Mouse (Mus musculus) mammary gland, adult 2 months (tissue): ENCODE results near the gene Hist1h2ai. TPM values are rescaled to one million over a fixed set of nuclear protein-coding genes. Genes with fewer than 3 reads are reported as not detected.

Source experiments
- polyA plus RNA-seq: library from polyadenylated mRNA; depleted of rRNA; stranded (reverse); fragments of >200 nt; gene quantifications from 2 replicates; pipeline ENCODE4 v1.2.3, GENCODE M21; 2012; ENCODE audit warnings: low replicate concordance; rRNA removed

Hist1h2ai gene
- 2.7 and 18.5 TPM in 2 replicates for polyA plus RNA-seq

DNA sequence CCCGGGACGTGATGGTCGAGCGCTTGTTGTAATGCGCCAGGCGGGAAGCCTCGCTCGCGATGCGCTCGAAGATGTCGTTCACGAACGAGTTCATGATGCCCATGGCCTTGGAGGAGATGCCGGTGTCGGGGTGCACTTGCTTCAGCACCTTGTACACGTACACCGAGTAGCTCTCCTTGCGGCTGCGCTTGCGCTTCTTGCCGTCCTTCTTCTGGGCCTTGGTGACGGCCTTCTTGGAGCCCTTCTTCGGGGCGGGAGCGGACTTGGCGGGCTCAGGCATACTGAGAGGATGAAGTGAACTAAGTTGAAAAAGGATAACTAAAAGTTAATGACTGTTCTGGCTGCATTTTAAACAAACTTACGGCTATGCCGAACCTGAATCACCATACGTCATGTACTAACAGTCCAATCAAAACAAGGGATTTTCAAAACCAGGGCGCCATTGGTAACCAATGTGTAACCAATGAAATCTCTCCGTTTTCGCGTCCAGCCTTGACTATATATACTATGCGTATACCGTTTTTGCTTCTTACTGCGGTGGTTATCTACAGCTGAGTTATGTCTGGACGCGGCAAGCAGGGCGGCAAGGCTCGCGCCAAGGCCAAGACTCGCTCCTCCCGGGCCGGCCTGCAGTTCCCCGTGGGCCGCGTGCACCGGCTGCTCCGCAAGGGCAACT lies at the start of gene Hist1h2ai, which contains the start of gene Hist1h2bl:
Hist1h2ai (plus strand) TSS at position 559 of the 676 bp plus-strand sequence.
Hist1h2bl (minus strand) TSS at position 280 of the 676 bp plus-strand sequence.

DNA sequence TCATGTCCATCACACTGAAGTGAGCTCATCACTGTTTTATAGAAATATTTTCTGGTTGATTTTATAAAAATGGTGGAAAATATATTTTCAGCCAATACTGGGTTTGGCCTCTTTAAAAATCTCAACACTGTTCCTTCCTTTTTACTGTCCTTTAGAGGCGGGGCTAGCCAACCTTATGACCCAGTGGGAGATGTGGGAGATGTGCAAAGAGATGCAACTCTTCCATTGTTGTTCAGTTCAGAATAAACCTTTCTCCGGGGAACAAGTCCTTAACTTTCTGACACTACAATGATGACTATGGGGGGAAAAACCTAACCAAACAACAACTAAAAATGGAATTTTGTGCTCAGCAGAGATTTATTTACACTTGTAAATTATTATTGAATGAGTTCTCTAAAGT lies 38.9 kb upstream of the Hist1h2ai start, which contains the start of gene Olfr1360:
Olfr1360 (minus strand) TSS at position 101 of the 400 bp plus-strand sequence.

DNA sequence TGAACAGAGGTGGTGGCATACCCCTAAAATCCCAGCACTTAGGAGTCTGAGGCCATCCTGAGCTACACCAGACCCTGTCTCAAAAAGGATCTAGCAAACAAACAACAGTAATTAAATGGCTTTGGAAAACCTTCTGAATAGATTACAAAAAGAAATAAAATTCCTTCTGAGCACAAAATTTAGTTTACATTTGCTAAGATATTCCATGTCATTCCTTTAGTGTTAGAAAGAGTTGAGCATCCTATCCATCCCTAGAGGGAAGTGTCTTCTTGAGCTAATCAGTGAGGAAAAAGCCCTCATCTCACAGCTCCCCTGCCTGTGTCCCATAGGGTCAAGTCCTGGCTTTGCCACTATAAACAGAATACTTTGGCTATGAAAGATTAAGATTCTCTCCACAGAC lies 18.4 kb upstream of the Hist1h2ai start, which contains the start of gene Olfr1359:
Olfr1359 (plus strand) TSS at position 301 of the 400 bp plus-strand sequence.

DNA sequence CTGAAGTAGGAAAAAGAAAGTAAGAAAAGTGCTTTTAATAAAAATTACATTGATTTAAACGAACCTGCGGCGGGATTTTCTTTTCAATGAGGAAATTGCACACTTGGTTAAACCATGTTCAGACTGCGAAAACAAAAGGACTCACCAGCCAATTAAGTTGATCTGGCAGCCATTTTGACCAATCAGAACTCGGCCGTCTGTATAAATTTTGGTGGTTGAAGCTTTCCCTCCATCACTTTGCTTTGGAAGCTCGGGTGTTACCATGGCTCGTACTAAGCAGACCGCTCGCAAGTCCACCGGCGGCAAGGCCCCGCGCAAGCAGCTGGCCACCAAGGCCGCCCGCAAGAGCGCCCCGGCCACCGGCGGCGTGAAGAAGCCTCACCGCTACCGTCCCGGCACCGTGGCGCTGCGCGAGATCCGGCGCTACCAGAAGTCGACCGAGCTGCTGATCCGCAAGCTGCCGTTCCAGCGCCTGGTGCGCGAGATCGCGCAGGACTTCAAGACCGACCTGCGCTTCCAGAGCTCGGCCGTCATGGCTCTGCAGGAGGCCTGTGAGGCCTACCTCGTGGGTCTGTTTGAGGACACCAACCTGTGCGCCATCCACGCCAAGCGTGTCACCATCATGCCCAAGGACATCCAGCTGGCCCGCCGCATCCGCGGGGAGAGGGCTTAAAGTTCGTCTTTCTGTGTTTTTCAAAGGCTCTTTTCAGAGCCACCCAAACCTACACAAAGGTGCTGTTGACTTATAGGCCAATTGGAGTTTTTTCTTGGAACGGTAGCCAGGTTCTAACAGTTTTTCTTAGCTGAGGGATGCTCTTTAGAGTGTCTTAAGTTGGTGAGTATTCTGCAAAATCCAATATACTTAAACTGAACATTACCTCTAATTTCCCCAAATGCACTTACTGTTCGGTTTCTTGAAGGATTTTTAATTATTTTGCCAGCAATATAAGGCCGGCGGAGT lies 1.5 kb downstream of the Hist1h2ai start, which contains the start of gene Hist1h3h:
Hist1h3h (plus strand) TSS at position 263 of the 961 bp plus-strand sequence.

DNA sequence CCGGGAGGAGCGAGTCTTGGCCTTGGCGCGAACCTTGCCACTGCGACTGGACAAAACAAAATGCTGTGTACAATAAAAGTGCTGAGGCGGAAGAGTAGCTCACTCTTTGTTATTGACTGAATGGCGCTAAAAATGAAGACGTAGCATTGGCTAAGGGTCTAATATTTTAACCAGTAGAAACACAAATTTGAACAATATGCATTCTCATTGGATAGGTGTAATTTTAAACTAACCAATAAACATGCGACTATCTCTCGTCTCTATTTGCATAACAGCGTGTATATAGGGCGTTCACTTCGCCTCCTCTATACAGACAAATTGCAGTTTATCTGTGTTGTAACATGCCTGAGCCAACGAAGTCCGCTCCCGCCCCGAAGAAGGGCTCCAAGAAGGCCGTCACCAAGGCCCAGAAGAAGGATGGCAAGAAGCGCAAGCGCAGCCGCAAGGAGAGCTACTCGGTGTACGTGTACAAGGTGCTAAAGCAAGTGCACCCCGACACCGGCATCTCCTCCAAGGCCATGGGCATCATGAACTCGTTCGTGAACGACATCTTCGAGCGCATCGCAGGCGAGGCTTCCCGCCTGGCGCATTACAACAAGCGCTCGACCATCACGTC lies 5.6 kb downstream of the Hist1h2ai start, which contains the start of gene Hist1h2bm:
Hist1h2bm (plus strand) TSS at position 288 of the 616 bp plus-strand sequence.

DNA sequence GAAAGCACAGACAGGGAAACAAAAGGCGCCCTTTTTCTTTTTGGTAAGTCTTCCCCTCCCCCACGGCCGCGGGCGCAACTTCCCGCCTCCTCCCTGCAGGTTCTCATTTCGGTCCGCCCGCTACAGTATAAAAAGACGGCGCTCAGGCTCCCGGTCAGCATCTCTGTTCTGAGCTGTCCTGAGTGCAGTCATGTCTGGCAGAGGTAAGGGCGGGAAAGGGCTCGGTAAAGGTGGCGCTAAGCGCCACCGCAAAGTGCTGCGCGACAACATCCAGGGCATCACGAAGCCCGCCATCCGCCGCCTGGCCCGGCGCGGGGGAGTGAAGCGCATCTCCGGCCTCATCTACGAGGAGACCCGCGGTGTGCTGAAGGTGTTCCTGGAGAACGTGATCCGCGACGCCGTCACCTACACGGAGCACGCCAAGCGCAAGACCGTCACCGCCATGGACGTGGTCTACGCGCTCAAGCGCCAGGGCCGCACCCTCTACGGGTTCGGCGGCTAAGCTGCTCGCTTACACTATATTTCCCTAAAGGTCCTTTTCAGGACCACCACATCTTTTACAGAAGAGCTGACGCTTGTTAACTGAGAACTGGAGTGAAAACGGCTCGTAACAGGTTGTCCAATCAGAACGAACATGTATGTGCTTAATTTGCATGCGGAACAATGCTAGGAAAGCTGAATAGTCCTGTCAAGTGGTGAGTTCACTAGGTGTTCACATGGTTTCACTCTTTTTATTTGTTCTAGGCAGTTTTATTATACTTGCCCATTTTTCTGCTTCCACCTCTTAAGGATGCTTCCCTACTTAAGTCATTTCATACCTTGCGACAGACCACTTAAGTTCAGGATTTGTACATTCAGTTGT lies 18.9 kb downstream of the Hist1h2ai start, which contains the start of gene Hist1h4j:
Hist1h4j (plus strand) TSS at position 159 of the 862 bp plus-strand sequence.

DNA sequence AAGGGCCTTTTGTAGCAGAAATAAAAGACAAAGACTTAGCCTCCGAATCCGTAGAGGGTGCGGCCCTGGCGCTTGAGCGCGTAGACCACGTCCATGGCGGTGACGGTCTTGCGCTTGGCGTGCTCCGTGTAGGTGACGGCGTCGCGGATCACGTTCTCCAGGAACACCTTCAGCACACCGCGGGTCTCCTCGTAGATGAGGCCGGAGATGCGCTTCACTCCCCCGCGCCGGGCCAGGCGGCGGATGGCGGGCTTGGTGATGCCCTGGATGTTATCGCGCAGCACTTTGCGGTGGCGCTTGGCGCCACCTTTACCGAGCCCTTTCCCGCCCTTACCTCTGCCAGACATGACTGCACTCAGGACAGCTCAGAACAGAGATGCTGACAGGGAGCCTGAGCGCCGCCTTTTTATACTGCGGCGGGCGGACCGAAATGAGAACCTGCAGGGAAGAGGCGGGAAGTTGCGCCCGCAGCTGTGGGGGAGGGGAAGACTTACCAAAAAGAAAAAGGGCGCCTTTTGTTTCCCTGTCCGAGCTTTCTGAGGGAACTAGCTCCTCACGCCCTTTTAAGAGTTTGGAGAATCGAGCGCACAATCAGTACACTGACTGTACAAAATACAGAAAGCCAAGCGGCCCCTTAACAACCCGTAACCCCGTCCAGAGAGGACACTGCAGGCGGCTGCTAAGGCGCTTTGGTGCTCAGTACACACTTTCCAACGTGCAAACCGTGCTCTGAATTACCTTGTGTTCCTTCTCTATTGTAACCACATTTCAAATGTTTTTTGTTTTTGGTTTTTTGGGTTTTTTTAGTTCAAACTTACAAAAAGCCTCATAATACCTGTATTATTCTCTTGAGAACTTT lies 34.2 kb downstream of the Hist1h2ai start, which contains the start of gene Hist1h4k:
Hist1h4k (minus strand) TSS at position 347 of the 859 bp plus-strand sequence.

DNA sequence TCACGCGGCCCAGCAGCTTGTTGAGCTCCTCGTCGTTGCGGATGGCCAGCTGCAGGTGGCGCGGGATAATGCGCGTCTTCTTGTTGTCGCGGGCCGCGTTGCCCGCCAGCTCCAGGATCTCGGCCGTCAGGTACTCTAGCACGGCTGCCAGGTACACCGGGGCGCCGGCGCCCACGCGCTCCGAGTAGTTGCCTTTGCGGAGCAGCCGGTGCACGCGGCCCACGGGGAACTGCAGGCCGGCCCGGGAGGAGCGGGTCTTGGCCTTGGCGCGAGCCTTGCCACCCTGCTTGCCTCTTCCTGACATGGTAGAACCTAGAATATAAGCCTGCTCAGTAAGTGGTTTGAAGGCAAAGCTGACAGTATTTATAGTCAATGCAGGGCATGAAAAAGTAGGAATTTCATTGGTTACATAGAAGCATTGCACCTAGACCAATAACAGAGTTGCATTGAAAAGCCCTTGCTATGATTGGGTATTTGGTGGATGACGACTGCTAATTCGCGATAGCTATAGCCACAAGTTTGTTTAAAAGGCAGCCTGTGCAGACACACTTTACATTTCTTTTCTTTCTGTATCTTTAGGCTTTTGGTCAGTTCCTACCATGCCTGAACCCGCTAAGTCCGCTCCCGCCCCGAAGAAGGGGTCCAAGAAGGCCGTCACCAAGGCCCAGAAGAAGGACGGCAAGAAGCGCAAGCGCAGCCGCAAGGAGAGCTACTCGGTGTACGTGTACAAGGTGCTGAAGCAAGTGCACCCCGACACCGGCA lies 37.5 kb downstream of the Hist1h2ai start, which contains the start of the genes Hist1h2ak and Hist1h2bn:
Hist1h2ak (minus strand) TSS at position 304 of the 762 bp plus-strand sequence.
Hist1h2bn (plus strand) TSS at position 600 of the 762 bp plus-strand sequence.

Other genes with a start within 250 kb of the Hist1h2ai start
- 0.78 and 0.93 TPM in 2 replicates for gene Nkapl, start 247.9 kb upstream of the Hist1h2ai start, polyA plus RNA-seq
- 0.83 and 0.84 TPM in 2 replicates for gene Zkscan4, start 237.5 kb upstream of the Hist1h2ai start, polyA plus RNA-seq
- gene Gm10065, start 237.0 kb upstream of the Hist1h2ai start, polyA plus RNA-seq: not detected in 2 replicates
- gene AK157302, start 221.2 kb upstream of the Hist1h2ai start, polyA plus RNA-seq: 0.10 and 0.29 TPM in 2 replicates
- gene Gm11273, start 215.0 kb upstream of the Hist1h2ai start, polyA plus RNA-seq: 7.7 and 27.9 TPM in 2 replicates
- gene Zkscan8, start 185.3 kb upstream of the Hist1h2ai start, polyA plus RNA-seq: 2.2 and 7.0 TPM in 2 replicates
- not detected in 2 replicates for gene Olfr1366, start 173.6 kb upstream of the Hist1h2ai start, polyA plus RNA-seq
- not detected in 2 replicates for gene Olfr1535, start 156.5 kb upstream of the Hist1h2ai start, polyA plus RNA-seq
- gene Olfr1364, start 134.7 kb upstream of the Hist1h2ai start, polyA plus RNA-seq: not detected in 2 replicates
- gene Olfr1362, start 102.4 kb upstream of the Hist1h2ai start, polyA plus RNA-seq: 0.03 and 0.04 TPM in 2 replicates
- 0.03 TPM in 1 of 2 replicates, not detected in the other for gene Olfr11, start 73.9 kb upstream of the Hist1h2ai start, polyA plus RNA-seq
- not detected in 2 replicates for gene Olfr1361, start 53.0 kb upstream of the Hist1h2ai start, polyA plus RNA-seq
- not detected in 2 replicates for gene Olfr1360, start 39.0 kb upstream of the Hist1h2ai start, polyA plus RNA-seq
- not detected in 2 replicates for gene Olfr1359, start 18.3 kb upstream of the Hist1h2ai start, polyA plus RNA-seq
- gene Hist1h2bl, start 279 bp upstream of the Hist1h2ai start, polyA plus RNA-seq: 1.7 and 11.3 TPM in 2 replicates
- 6.1 and 31.9 TPM in 2 replicates for gene Hist1h3h, start 1.2 kb downstream of the Hist1h2ai start, polyA plus RNA-seq
- gene Hist1h2bm, start 5.6 kb downstream of the Hist1h2ai start, polyA plus RNA-seq: 1.3 and 2.3 TPM in 2 replicates
- 1.0 and 2.4 TPM in 2 replicates for gene Hist1h4j, start 18.6 kb downstream of the Hist1h2ai start, polyA plus RNA-seq
- 2.8 and 15.5 TPM in 2 replicates for gene Hist1h4k, start 34.1 kb downstream of the Hist1h2ai start, polyA plus RNA-seq
- gene Hist1h2ak, start 37.4 kb downstream of the Hist1h2ai start, polyA plus RNA-seq: 3.4 and 19.7 TPM in 2 replicates
- gene Hist1h2bn, start 37.7 kb downstream of the Hist1h2ai start, polyA plus RNA-seq: 2.6 and 14.3 TPM in 2 replicates
- gene Hist1h1b, start 64.2 kb downstream of the Hist1h2ai start, polyA plus RNA-seq: 0.23 and 0.54 TPM in 2 replicates
- gene Hist1h3i, start 66.9 kb downstream of the Hist1h2ai start, polyA plus RNA-seq: 9.6 and 20.0 TPM in 2 replicates
- gene Hist1h2an, start 70.8 kb downstream of the Hist1h2ai start, polyA plus RNA-seq: 1.3 and 17.7 TPM in 2 replicates
- 1.1 and 1.5 TPM in 2 replicates for gene Hist1h2bp, start 71.0 kb downstream of the Hist1h2ai start, polyA plus RNA-seq
- gene Hist1h2bq, start 93.8 kb downstream of the Hist1h2ai start, polyA plus RNA-seq: 22.4 and 30.9 TPM in 2 replicates
- gene Hist1h2ao, start 94.0 kb downstream of the Hist1h2ai start, polyA plus RNA-seq: not detected in 2 replicates
- not detected in 2 replicates for gene Hist1h4m, start 95.3 kb downstream of the Hist1h2ai start, polyA plus RNA-seq
- gene Hist1h4n, start 115.8 kb downstream of the Hist1h2ai start, polyA plus RNA-seq: 4.9 and 22.8 TPM in 2 replicates
- 38.2 and 359 TPM in 2 replicates for gene Hist1h2ap, start 117.1 kb downstream of the Hist1h2ai start, polyA plus RNA-seq
- gene Hist1h2br, start 117.3 kb downstream of the Hist1h2ai start, polyA plus RNA-seq: 19.9 and 27.5 TPM in 2 replicates
- 0.29 and 0.80 TPM in 2 replicates for gene Zfp184, start 228.7 kb downstream of the Hist1h2ai start, polyA plus RNA-seq